Mouse (Mus musculus) G1E (cell line): ENCODE data around the gene Tmem258.

Experiments used
- CTCF ChIP-seq: IDR thresholded peaks from 2 replicates; pipeline ENCODE4 v1.5.1; 2012; ENCODE audit warnings: low read depth, low read length, inconsistent platforms, mixed read lengths
- GATA1 ChIP-seq: IDR thresholded peaks from 2 replicates; pipeline ENCODE4 v1.6.1; 2012; ENCODE audit warnings: borderline replicate concordance, low read length, inconsistent platforms, mixed read lengths
- GATA2 ChIP-seq: IDR thresholded peaks from 2 replicates; pipeline ENCODE4 v1.6.1; 2012; ENCODE audit warnings: low read depth, low read length, inconsistent platforms, borderline replicate concordance
- POLR2AphosphoS5 ChIP-seq: IDR thresholded peaks from 2 replicates; pipeline ENCODE4 v1.6.1; 2012; ENCODE audit warnings: low read depth, low read length, inconsistent platforms; ENCODE audit not compliant: insufficient replicate concordance
- TAL1 ChIP-seq: conservative IDR thresholded peaks from 2 replicates; pipeline ENCODE4 v1.6.1; 2012; ENCODE audit warnings: low read depth, low read length, inconsistent platforms, mixed read lengths

GRCm38 (mm10) chr19:10242916-10243315 is 39.1 kb downstream of the Tmem258 start:
- TF ChIP-seq CTCF (no peak), GATA1 (no peak), TAL1 (no peak), POLR2AphosphoS5 (no peak), GATA2 (no peak)
